Comparison of ENCODE assay signal across 16 mouse cellular contexts in the genomic region with DNA sequence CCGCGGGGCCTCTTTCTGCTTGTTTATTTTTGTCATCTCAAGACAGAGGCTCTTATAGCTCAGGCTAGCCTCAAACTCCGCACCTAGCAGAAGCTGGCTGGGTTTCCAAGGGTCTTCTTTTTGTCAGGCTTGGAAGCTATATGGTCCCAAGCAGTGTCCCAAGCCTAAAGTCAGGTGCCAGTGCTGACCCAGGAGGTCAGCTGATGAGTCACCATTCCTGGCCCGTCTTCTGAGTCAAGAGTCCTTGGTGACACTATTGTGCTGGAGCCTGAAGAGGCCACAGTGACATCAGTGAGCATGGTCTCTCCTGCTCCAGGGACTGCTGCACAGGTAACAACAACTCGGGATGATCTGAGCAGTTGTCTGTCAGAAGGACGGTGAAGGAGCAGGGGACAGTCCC.
A peak's percentile ranks its signal among the peaks of the same experiment; 100 is the strongest.
DNase-seq lines count a peak whose midpoint lies in the region; ATAC-seq lines count a peak whose summit lies in the region.
"Had no signal": no experiment of that assay in that cellular context is flagged by ENCODE, and none has a peak within 500 bp of the region (broad histone marks: within the 10 kb centered on the region; RNA-seq: fewer than 3 reads in every experiment).

No protein-coding gene starts in this region.

- ATAC-seq in kidney, embryonic 15.5 days (replicated peaks; ENCODE audit: low FRiP score): peak; percentile 19; the same call in 1 of the 2 replicates
- no peak for ATAC-seq in limb, embryonic 12.5 days (ENCODE audit: insufficient number of reproducible peaks, insufficient read depth, low FRiP score, low TSS enrichment, low read depth)
- ATAC-seq: liver, embryonic 12.5 days had no signal

- peaks cover 3% of the 10 kb centered on the region; the same call in 1 of the 2 replicates for H3K27me3 ChIP-seq in heart, embryonic 10.5 days (ENCODE audit: insufficient read depth, poor library complexity, severe bottlenecking)
- 0 out of 2 replicates have a peak, but pooled peaks cover 3% of the 10 kb centered on the region for H3K27me3 ChIP-seq in kidney, embryonic 15.5 days
- H3K27me3 ChIP-seq in limb, embryonic 12.5 days: peaks cover 86% of the 10 kb centered on the region
- H3K27me3 ChIP-seq in midbrain, embryonic 10.5 days (ENCODE audit: low read depth, poor library complexity, severe bottlenecking): peaks cover 51% of the 10 kb centered on the region

- H3K4me1 ChIP-seq in heart, embryonic 10.5 days: peaks cover 53% of the 10 kb centered on the region
- peaks cover 71% of the 10 kb centered on the region for H3K4me1 ChIP-seq in kidney, embryonic 15.5 days
- peaks cover 36% of the 10 kb centered on the region for H3K4me1 ChIP-seq in limb, embryonic 12.5 days (replicated peaks)
- H3K4me1 ChIP-seq in midbrain, embryonic 10.5 days: peaks cover 33% of the 10 kb centered on the region

- no peak overlapping the region for H3K9ac ChIP-seq in kidney, embryonic 15.5 days
- H3K9ac ChIP-seq in limb, embryonic 12.5 days (replicated peaks): no peak overlapping the region
- H3K9ac ChIP-seq: forebrain, postnatal 0 days; liver, embryonic 12.5 days; lung, embryonic 14.5 days; midbrain, embryonic 13.5 days had no signal

- WGBS in heart, embryonic 10.5 days: 31% methylated on average over 6 of the region's 6 CpGs
- WGBS in kidney, embryonic 15.5 days: 35% methylated on average over 6 of the region's 6 CpGs
- 32% methylated on average over 6 of the region's 6 CpGs for WGBS in limb, embryonic 12.5 days
- 72% methylated on average over 6 of the region's 6 CpGs for WGBS in midbrain, embryonic 10.5 days

- H3K4me2 ChIP-seq in kidney, embryonic 15.5 days: no peak overlapping the region
- H3K4me2 ChIP-seq in limb, embryonic 12.5 days: 0 out of 2 replicates have a peak overlapping the region, but pooled peaks have one; percentile 26
- H3K4me2 ChIP-seq: liver, embryonic 12.5 days; lung, embryonic 14.5 days; midbrain, embryonic 13.5 days had no signal

- no peaks in the 10 kb centered on the region for H3K36me3 ChIP-seq in heart, embryonic 10.5 days
- no peaks in the 10 kb centered on the region for H3K36me3 ChIP-seq in kidney, embryonic 15.5 days
- no peaks in the 10 kb centered on the region for H3K36me3 ChIP-seq in limb, embryonic 12.5 days
- H3K36me3 ChIP-seq in midbrain, embryonic 10.5 days: no peaks in the 10 kb centered on the region
- H3K36me3 ChIP-seq: liver, embryonic 12.5 days; midbrain, embryonic 13.5 days had no signal

- H3K9me3 ChIP-seq in heart, embryonic 10.5 days: no peaks in the 10 kb centered on the region
- no peaks in the 10 kb centered on the region for H3K9me3 ChIP-seq in kidney, embryonic 15.5 days (replicated peaks)
- H3K9me3 ChIP-seq in limb, embryonic 12.5 days: 0 out of 2 replicates have a peak, but pooled peaks cover 9% of the 10 kb centered on the region
- 0 out of 2 replicates have a peak, but pooled peaks cover 3% of the 10 kb centered on the region for H3K9me3 ChIP-seq in midbrain, embryonic 10.5 days (replicated peaks)
- H3K9me3 ChIP-seq: liver, embryonic 12.5 days had no signal

- no peak overlapping the region for H3K4me3 ChIP-seq in heart, embryonic 10.5 days
- H3K4me3 ChIP-seq in kidney, embryonic 15.5 days (replicated peaks): no peak overlapping the region
- H3K4me3 ChIP-seq in limb, embryonic 12.5 days (replicated peaks): no peak overlapping the region
- H3K4me3 ChIP-seq in midbrain, embryonic 10.5 days: no peak overlapping the region
- H3K4me3 ChIP-seq: heart, adult 2 months; liver, embryonic 12.5 days; midbrain, embryonic 13.5 days had no signal

- H3K27ac ChIP-seq in heart, embryonic 10.5 days: peak overlapping the region; percentile 85
- peak overlapping the region; percentile 94 for H3K27ac ChIP-seq in kidney, embryonic 15.5 days
- no peak overlapping the region for H3K27ac ChIP-seq in limb, embryonic 12.5 days
- no peak overlapping the region; the same call in 1 of the 2 replicates for H3K27ac ChIP-seq in midbrain, embryonic 10.5 days (replicated peaks)
- H3K27ac ChIP-seq: heart, adult 2 months; hindbrain, postnatal 0 days; liver, embryonic 12.5 days; midbrain, embryonic 13.5 days had no signal

- no peak for DNase-seq in heart, embryonic 10.5 days (ENCODE audit: low spot score)
- DNase-seq in heart, adult 18-20 months: no peak
- no peak for DNase-seq in kidney, postnatal 14 days
- DNase-seq in adrenal gland, postnatal 14 days: peak; percentile 72
- DNase-seq in midbrain, embryonic 10.5 days (ENCODE audit: low spot score): no peak
- DNase-seq: cerebellum, adult 9-11 months; gastrocnemius, adult 2 months; heart, adult 2 months; thymus, postnatal 36 days had no signal

Comparison
In these comparisons a context has a peak if more than half of its experiments do, and no peak if none do; other contexts are left out.
1. H3K27ac ChIP-seq: peak in heart, embryonic 10.5 days (single experiment) and kidney, embryonic 15.5 days (single experiment); none in limb, embryonic 12.5 days (single experiment) and midbrain, embryonic 10.5 days (single experiment).